Mouse (Mus musculus) forebrain, postnatal 0 days (tissue): Measurements from ENCODE around the gene Fbp2. TPM values are rescaled to one million over a fixed set of nuclear protein-coding genes. Genes with fewer than 3 reads are reported as not detected.
A peak's percentile ranks its signal among the peaks of the same experiment; 100 is the strongest.

ENCODE experiments used
- ATAC-seq: fragments of 200-750 bp; cut with Nextera tagmentation; 2 replicates; pipeline ENCODE4 v1.8.0; 2017; ENCODE audit warnings: mild to moderate bottlenecking, moderate library complexity
- DNase-seq: peaks from one replicate; pipeline ENCODE4 v3.0.0-alpha.2; 2015
- H3K27ac ChIP-seq: fragments of 300-500 bp; sonication (generic); 2 replicates; pipeline ENCODE4 v1.5.1; 2014; ENCODE audit warnings: low read depth, mild to moderate bottlenecking, antibody characterized with exemption, low read length, moderate library complexity, mixed read lengths
- H3K27me3 ChIP-seq: fragments of 300-500 bp; sonication (generic); 2 replicates; pipeline ENCODE4 v1.6.1; 2014; ENCODE audit warnings: mild to moderate bottlenecking, low read length, mixed read lengths; ENCODE audit not compliant: insufficient read depth
- H3K36me3 ChIP-seq: fragments of 300-500 bp; sonication (generic); 2 replicates; pipeline ENCODE4 v1.6.1; 2014; ENCODE audit warnings: mild to moderate bottlenecking, moderate library complexity; ENCODE audit not compliant: insufficient read depth
- H3K4me1 ChIP-seq: fragments of 300-500 bp; sonication (generic); 2 replicates; pipeline ENCODE4 v1.6.1; 2014; ENCODE audit warnings: antibody characterized with exemption; ENCODE audit not compliant: insufficient read depth
- H3K4me2 ChIP-seq: fragments of 300-500 bp; sonication (generic); 2 replicates; pipeline ENCODE4 v1.6.1; 2014; ENCODE audit warnings: low read depth, mild to moderate bottlenecking, moderate library complexity
- H3K4me3 ChIP-seq: fragments of 300-500 bp; sonication (generic); 2 replicates; pipeline ENCODE4 v1.5.1; 2014; ENCODE audit warnings: low read depth, low read length, mixed read lengths
- H3K9ac ChIP-seq: fragments of 300-500 bp; sonication (generic); 2 replicates; pipeline ENCODE4 v1.6.1; 2014; ENCODE audit warnings: mild to moderate bottlenecking
- H3K9me3 ChIP-seq: fragments of 300-500 bp; sonication (generic); 2 replicates; pipeline ENCODE4 v1.6.1; 2016; ENCODE audit warnings: low read length
- CTCF ChIP-seq: sonication (generic); IDR thresholded peaks from 2 replicates; pipeline ENCODE4 v1.5.1; 2016; ENCODE audit warnings: antibody characterized with exemption, control low read depth, low read depth
- WGBS: fragments of 180-500 bp; shearing (Covaris S2); extraction: QIAGEN DNeasy Blood & Tissue Kit; methylation state at CpG from one replicate; pipeline ENCODE4 v1.1.7; 2014; 5-methylcytosine and 5-hydroxymethylcytosine counted together
- polyA plus RNA-seq: library from polyadenylated mRNA; unstranded; fragments of >200 nt; fragmentation: Nextera tagmentation; extraction: Ambion mirVana; gene quantifications from 2 replicates; pipeline ENCODE4 v1.2.1, GENCODE M21; 2015
- total RNA-seq: library from RNA; depleted of rRNA; stranded (reverse); fragments of >200 nt; gene quantifications from 2 replicates; pipeline ENCODE4 v1.2.3, GENCODE M21; 2014

The Fbp2 gene
- total and polyA plus RNA-seq, 2 experiments from 2014 or later = 0.62 to 1.1 TPM

- Histone ChIP-seq H3K9me3 (no peaks in the 10 kb centered on the region), H3K4me1 (no peaks in the 10 kb centered on the region), H3K9ac (no peak within 1 kb of the TSS), H3K27me3 (peaks cover 16% of the 10 kb centered on the region; the same call in 1 of the 2 replicates), H3K27ac (no peak within 1 kb of the TSS), H3K4me2 (peak within 1 kb of the TSS; percentile 34), H3K36me3 (no peaks in the 10 kb centered on the region), H3K4me3 (peak within 1 kb of the TSS; percentile 6)
- DNase-seq (no peak), ATAC-seq (peak; percentile 48)
- 8% methylated on average over 29 of the region's 29 CpGs for WGBS
- no peak for TF ChIP-seq CTCF
Observed at GRCm38 (mm10) chr13:62887712-62888441, 29.7 kb upstream of the Fbp2 start, which contains the start of gene Fbp1. Gene Fbp1, minus strand, starts transcription at chr13:62888282.

- Histone ChIP-seq H3K4me2 (no peak overlapping the region), H3K4me3 (no peak overlapping the region), H3K36me3 (no peaks in the 10 kb centered on the region), H3K4me1 (no peaks in the 10 kb centered on the region), H3K9ac (no peak overlapping the region), H3K9me3 (no peaks in the 10 kb centered on the region), H3K27ac (no peak overlapping the region), H3K27me3 (peaks cover 16% of the 10 kb centered on the region; the same call in 1 of the 2 replicates)
- ATAC-seq (no peak), DNase-seq (no peak)
- TF ChIP-seq CTCF = no peak
- 83% methylated on average over 3 of the region's 3 CpGs for WGBS
Observed at GRCm38 (mm10) chr13:62884536-62884935, 26.3 kb upstream of the Fbp2 start.

GRCm38 (mm10) chr13:62883925-62884324, 25.7 kb upstream of the Fbp2 start:
- Histone ChIP-seq H3K27me3 (peaks cover 16% of the 10 kb centered on the region; the same call in 1 of the 2 replicates), H3K4me2 (no peak overlapping the region)
- 93% methylated on average over 9 of the region's 9 CpGs for WGBS

GRCm38 (mm10) chr13:62883436-62883835, 25.2 kb upstream of the Fbp2 start:
- Histone ChIP-seq H3K9me3 (no peaks in the 10 kb centered on the region), H3K27me3 (peaks cover 16% of the 10 kb centered on the region; the same call in 1 of the 2 replicates), H3K4me3 (no peak overlapping the region), H3K9ac (no peak overlapping the region), H3K4me1 (no peaks in the 10 kb centered on the region), H3K4me2 (no peak overlapping the region), H3K36me3 (no peaks in the 10 kb centered on the region), H3K27ac (no peak overlapping the region)
- no peak for ATAC-seq
- WGBS = 66% methylated on average over 2 of the region's 2 CpGs
- DNase-seq = no peak
- no peak for TF ChIP-seq CTCF

More at GRCm38 (mm10) chr13:62883925-62884324, 25.7 kb upstream of the Fbp2 start:
- Histone ChIP-seq H3K4me3 (no peak overlapping the region), H3K9ac (no peak overlapping the region), H3K9me3 (no peaks in the 10 kb centered on the region), H3K4me1 (no peaks in the 10 kb centered on the region), H3K36me3 (no peaks in the 10 kb centered on the region), H3K27ac (no peak overlapping the region)
- no peak for TF ChIP-seq CTCF
- no peak for DNase-seq
- no peak for ATAC-seq

GRCm38 (mm10) chr13:62882856-62883255, 24.6 kb upstream of the Fbp2 start:
- H3K9me3 ChIP-seq = no peaks in the 10 kb centered on the region
- 85% methylated on average over 5 of the region's 5 CpGs for WGBS
- H3K36me3 ChIP-seq = no peaks in the 10 kb centered on the region
- no peak for TF ChIP-seq CTCF
- H3K4me3 ChIP-seq = no peak overlapping the region
- peaks cover 11% of the 10 kb centered on the region; the same call in 1 of the 2 replicates for H3K27me3 ChIP-seq
- H3K9ac ChIP-seq = no peak overlapping the region
- no peaks in the 10 kb centered on the region for H3K4me1 ChIP-seq
- H3K27ac ChIP-seq = no peak overlapping the region
- DNase-seq (no peak), ATAC-seq (no peak)
- no peak overlapping the region for H3K4me2 ChIP-seq

GRCm38 (mm10) chr13:62881336-62881735, 23.1 kb upstream of the Fbp2 start:
- Histone ChIP-seq H3K4me1 (no peaks in the 10 kb centered on the region), H3K4me3 (no peak overlapping the region), H3K27me3 (peaks cover 2% of the 10 kb centered on the region; the same call in 1 of the 2 replicates), H3K27ac (no peak overlapping the region), H3K9me3 (no peaks in the 10 kb centered on the region), H3K4me2 (no peak overlapping the region), H3K36me3 (no peaks in the 10 kb centered on the region), H3K9ac (no peak overlapping the region)
- TF ChIP-seq CTCF = no peak
- no peak for ATAC-seq
- WGBS = 83% methylated on average over 9 of the region's 9 CpGs
- no peak for DNase-seq

- Histone ChIP-seq H3K4me3 (no peak overlapping the region), H3K27ac (no peak overlapping the region), H3K9me3 (no peaks in the 10 kb centered on the region), H3K36me3 (no peaks in the 10 kb centered on the region), H3K4me2 (no peak overlapping the region), H3K9ac (no peak overlapping the region), H3K27me3 (no peaks in the 10 kb centered on the region), H3K4me1 (no peaks in the 10 kb centered on the region)
- no peak for TF ChIP-seq CTCF
- no peak for ATAC-seq
- no peak for DNase-seq
- 30% methylated on average over 8 of the region's 8 CpGs for WGBS
Observed at GRCm38 (mm10) chr13:62879831-62880615, 21.8 kb upstream of the Fbp2 start.
